Mouse (Mus musculus): ENCODE results near the gene Gmppa.

The Gmppa gene

GRCm38 (mm10) chr1:75487040-75487404 is 51.3 kb downstream of the Gmppa start:
- no peak for DNase-seq (ENCODE audit: extremely low spot score)

GRCm38 (mm10) chr1:75487405-75488161 is 51.9 kb downstream of the Gmppa start:
- peak; percentile 90 for DNase-seq (ENCODE audit: extremely low spot score)

GRCm38 (mm10) chr1:75490785-75491551 is 55.2 kb downstream of the Gmppa start:
- DNase-seq (ENCODE audit: extremely low spot score) = no peak

GRCm38 (mm10) chr1:75492579-75493170 is 56.9 kb downstream of the Gmppa start:
- no peak for DNase-seq (ENCODE audit: extremely low spot score)

All from embryo, embryonic 9.5 days (tissue).